Mouse (Mus musculus) bone marrow, adult 2 months (tissue): Measurements from ENCODE around the gene Ccdc187. TPM values are rescaled to one million over a fixed set of nuclear protein-coding genes. Genes with fewer than 3 reads are reported as not detected.

Experiments
- H3K27ac ChIP-seq: fragments of 200-500 bp; 2 replicates; pipeline ENCODE4 v1.5.1; 2012; ENCODE audit warnings: low read depth, mild to moderate bottlenecking, control low read depth, inconsistent platforms, low read length; ENCODE audit not compliant: control insufficient read depth, poor library complexity, insufficient read depth
- H3K4me1 ChIP-seq: fragments of 200-500 bp; 2 replicates; pipeline ENCODE4 v1.6.1; 2011; ENCODE audit warnings: low read length; ENCODE audit not compliant: control insufficient read depth, insufficient read depth
- H3K4me3 ChIP-seq: fragments of 200-500 bp; replicated peaks from 2 replicates; pipeline ENCODE3; 2011; ENCODE audit warnings: mild to moderate bottlenecking, low read depth, low read length, control low read depth; ENCODE audit not compliant: control insufficient read depth
- CTCF ChIP-seq: fragments of 200-500 bp; IDR thresholded peaks from 2 replicates; pipeline ENCODE4 v1.5.1; 2011; ENCODE audit warnings: low read length, control low read depth; ENCODE audit not compliant: control insufficient read depth, insufficient read depth
- POLR2A ChIP-seq: fragments of 200-500 bp; IDR thresholded peaks from 2 replicates; pipeline ENCODE4 v1.6.1; 2011; ENCODE audit warnings: low read depth, mild to moderate bottlenecking, control low read depth, low read length, borderline replicate concordance; ENCODE audit not compliant: control insufficient read depth
- WGBS: fragments of 180-500 bp; shearing (Covaris S2); methylation state at CpG from one replicate; pipeline ENCODE4 v1.1.7; 2018; 5-methylcytosine and 5-hydroxymethylcytosine counted together
- polyA plus RNA-seq: library from polyadenylated mRNA; stranded (reverse); fragments of >200 nt; gene quantifications from 2 replicates; pipeline ENCODE4 v1.2.4, GENCODE M21; 2011; ENCODE audit warnings: low replicate concordance; ENCODE audit not compliant: missing spikeins, insufficient read depth, insufficient read length

Gene Ccdc187
- polyA plus RNA-seq, 1 experiment = not detected

GRCm38 (mm10) chr2:26225242-26225641, 69.1 kb downstream of the Ccdc187 start:
- no peak overlapping the region for H3K4me3 ChIP-seq
- no peaks in the 10 kb centered on the region for H3K4me1 ChIP-seq
- no peak overlapping the region for H3K27ac ChIP-seq
- 84% methylated on average over 4 of the region's 4 CpGs for WGBS
- TF ChIP-seq POLR2A (no peak), CTCF (no peak)

DNA sequence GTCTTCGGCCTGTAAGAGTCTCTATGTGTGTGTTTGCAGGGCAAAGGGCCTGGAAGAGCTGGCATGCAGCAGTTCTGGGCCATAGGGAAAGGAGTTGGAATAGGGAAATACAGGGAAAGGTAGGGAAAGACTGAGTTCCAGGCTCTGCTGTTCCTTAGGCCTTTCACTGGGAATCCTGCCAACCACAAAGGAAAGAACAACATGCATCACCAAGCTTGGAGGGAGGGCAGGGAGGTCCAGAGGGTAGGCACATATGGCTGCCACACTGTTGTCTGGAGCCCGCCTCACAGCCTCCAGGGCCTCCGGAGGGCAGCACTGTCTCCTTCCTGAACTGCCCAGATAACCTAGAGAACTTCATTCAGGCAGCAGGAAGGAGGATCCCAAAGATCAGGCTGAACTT, 70.4 kb downstream of the Ccdc187 start:
- no peak overlapping the region for H3K4me3 ChIP-seq
- TF ChIP-seq POLR2A (no peak), CTCF (no peak)
- no peak overlapping the region for H3K27ac ChIP-seq
- no peaks in the 10 kb centered on the region for H3K4me1 ChIP-seq
- 86% methylated on average over 3 of the region's 3 CpGs for WGBS

- WGBS = 61% methylated on average over 3 of the region's 3 CpGs
- no peak for TF ChIP-seq POLR2A
- no peak for TF ChIP-seq CTCF
- H3K27ac ChIP-seq = no peak overlapping the region
Observed at GRCm38 (mm10) chr2:26214526-26214925, 79.8 kb downstream of the Ccdc187 start.

GRCm38 (mm10) chr2:26209566-26209965, 84.8 kb downstream of the Ccdc187 start:
- no peak overlapping the region for H3K4me3 ChIP-seq
- WGBS = 76% methylated on average over 3 of the region's 3 CpGs
- TF ChIP-seq CTCF = no peak
- no peak for TF ChIP-seq POLR2A
- H3K27ac ChIP-seq = no peak overlapping the region
- H3K4me1 ChIP-seq = no peaks in the 10 kb centered on the region

More at GRCm38 (mm10) chr2:26214526-26214925, 79.8 kb downstream of the Ccdc187 start:
- Histone ChIP-seq H3K4me1 (no peaks in the 10 kb centered on the region), H3K4me3 (no peak overlapping the region)

- H3K27ac ChIP-seq = no peak within 1 kb of the TSS
- WGBS = 12% methylated on average over 19 of the region's 19 CpGs
- no peaks in the 10 kb centered on the region for H3K4me1 ChIP-seq
- no peak for TF ChIP-seq CTCF
- TF ChIP-seq POLR2A = no peak
- no peak within 1 kb of the TSS for H3K4me3 ChIP-seq
Observed at GRCm38 (mm10) chr2:26208126-26208789, 86.1 kb downstream of the Ccdc187 start, which contains the start of gene Lhx3. Lhx3 (minus strand) TSS chr2:26208289.

DNA sequence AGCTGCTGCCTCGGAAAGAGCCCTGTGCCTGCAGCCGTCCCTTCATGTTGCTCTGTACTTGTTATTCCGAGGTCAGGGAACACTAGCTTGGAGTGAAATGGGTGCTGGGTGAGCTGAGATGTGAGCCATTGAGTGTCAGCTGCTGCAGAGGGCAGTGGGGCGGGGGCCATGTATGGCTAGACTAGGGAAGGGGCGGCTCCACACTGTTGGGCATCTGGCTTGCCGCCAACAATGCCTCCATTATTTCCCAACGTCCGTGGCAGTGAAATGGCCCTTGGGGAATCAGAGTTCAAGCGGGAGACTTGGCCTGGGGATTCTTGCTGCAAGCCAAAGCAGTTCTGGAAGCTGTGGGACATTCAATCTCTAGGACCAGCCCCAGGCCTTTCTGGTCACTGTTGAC, 86.8 kb downstream of the Ccdc187 start:
- Histone ChIP-seq H3K27ac (no peak overlapping the region), H3K4me1 (no peaks in the 10 kb centered on the region; the same call in 1 of the 2 replicates), H3K4me3 (no peak overlapping the region)
- TF ChIP-seq POLR2A (no peak), CTCF (no peak)
- 17% methylated on average over 9 of the region's 9 CpGs for WGBS

DNA sequence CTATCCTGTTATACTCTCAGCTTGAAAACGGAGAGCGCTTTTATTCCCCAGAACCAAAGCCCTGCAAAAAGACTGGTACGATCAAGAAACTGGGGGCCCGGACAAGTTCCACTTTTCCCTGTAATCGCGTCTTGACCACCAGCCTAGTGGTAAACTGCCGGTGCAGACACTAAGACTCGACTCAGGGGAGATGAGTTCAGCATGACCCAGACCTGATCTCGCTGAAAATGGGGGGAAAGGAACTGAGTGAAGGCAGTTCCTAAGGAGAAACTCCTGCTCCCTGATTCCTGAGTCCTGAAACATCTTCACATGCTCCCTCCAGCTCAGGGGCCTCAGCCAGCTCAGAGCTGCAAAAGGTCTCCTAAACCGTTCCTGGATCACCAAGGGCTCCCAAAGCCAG, 88.6 kb downstream of the Ccdc187 start:
- TF ChIP-seq CTCF = no peak
- Histone ChIP-seq H3K27ac (no peak overlapping the region), H3K4me3 (no peak overlapping the region), H3K4me1 (no peaks in the 10 kb centered on the region; the same call in 1 of the 2 replicates)
- WGBS = 16% methylated on average over 10 of the region's 10 CpGs

DNA sequence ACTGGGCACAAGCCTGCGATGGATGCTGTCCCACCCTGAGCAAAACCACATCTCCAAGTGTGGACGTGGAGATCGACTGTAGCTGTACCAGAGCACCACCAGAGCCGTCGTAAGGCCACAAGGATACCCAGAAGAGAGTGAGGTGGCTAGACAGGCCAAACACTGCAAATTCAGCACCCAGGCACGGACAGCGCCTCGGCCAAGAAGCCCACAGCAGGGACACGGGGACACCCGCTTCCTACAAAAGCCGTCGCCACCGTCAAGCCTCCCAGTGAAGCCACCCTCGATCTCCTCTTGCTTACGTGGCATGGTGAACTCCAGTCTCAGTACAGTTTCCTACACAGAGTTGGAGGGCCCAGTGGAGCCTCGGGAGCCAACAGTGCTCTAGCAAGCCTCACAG, 89.2 kb downstream of the Ccdc187 start:
- WGBS = 7% methylated on average over 16 of the region's 16 CpGs
- TF ChIP-seq POLR2A (no peak), CTCF (no peak)
- no peaks in the 10 kb centered on the region; the same call in 1 of the 2 replicates for H3K4me1 ChIP-seq
- no peak overlapping the region for H3K4me3 ChIP-seq
- H3K27ac ChIP-seq = no peak overlapping the region
